Mouse (Mus musculus): ENCODE data around the gene Mrc2. TPM values are rescaled to one million over a fixed set of nuclear protein-coding genes. Genes with fewer than 3 reads are reported as not detected.

The Mrc2 gene
- polyA plus RNA-seq, 1 experiment from 2014 or later, result 8.8 TPM

DNA sequence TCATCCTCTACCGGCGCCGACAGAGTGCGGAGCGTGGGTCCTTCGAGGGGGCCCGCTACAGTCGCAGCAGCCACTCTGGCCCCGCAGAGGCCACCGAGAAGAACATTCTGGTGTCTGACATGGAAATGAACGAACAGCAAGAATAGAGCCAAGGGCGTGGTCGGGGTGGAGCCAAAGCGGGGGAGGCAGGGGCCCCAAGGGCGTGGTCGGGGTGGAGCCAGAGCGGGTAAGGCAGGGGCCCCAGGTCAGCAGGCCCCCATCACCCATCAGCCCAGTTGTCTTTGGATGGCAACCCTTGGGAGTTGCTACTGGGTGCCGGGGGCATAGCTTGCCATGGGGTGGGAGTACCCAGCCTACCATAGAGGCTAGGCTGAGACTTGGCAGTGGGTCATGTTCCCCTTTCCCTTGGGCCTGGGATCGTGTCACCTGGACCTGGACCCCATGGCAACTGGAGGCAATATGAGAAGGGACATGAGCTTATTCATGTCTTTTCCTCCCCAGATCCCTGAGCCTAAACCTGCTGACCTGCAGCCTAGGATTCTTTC, 57.4 kb downstream of the Mrc2 start:
- Histone ChIP-seq H3K9ac (ENCODE audit: low read length) (no peak overlapping the region), H3K27me3 (replicated peaks; ENCODE audit: control insufficient read depth, insufficient read depth, low read length) (no peaks in the 10 kb centered on the region), H3K4me1 (replicated peaks; ENCODE audit: control insufficient read depth, insufficient read depth, low read length) (peaks cover 12% of the 10 kb centered on the region), H3K4me3 (ENCODE audit: low read depth, low read length) (no peak overlapping the region), H3K36me3 (ENCODE audit: control insufficient read depth, insufficient read depth, low read length) (peaks cover 35% of the 10 kb centered on the region), H3K27ac (ENCODE audit: low read depth) (no peak overlapping the region), H3K9me3 (ENCODE audit: control insufficient read depth, low read length) (no peaks in the 10 kb centered on the region), H3K4me2 (ENCODE audit: low read length) (no peak overlapping the region)
- 89% methylated on average over 19 of the region's 19 CpGs for WGBS
- ATAC-seq (replicated peaks; ENCODE audit: low FRiP score, low TSS enrichment, low read depth), result no peak
- no peak for DNase-seq (ENCODE audit: low spot score)

DNA sequence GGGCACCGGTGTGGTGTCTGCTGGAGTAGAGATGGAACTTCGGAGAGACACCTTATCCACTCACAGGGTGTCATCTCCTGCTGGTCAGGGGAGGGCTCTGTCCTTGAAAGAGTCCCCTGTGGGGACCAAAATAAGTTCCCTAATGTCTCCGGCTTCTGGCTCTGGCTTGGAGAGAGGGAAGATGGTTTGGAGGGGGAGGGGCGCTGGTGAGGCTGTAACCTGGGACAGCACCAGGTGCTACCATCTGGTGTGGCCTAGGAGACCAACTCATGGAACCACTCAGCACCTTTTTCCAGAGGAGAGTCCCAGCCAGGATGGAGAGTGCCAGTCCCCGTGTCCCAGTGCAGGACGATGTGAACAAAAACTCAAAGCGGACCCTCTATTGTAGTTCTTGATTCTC, 58.2 kb downstream of the Mrc2 start:
- no peak overlapping the region for H3K4me2 ChIP-seq (ENCODE audit: low read length)
- H3K4me3 ChIP-seq (ENCODE audit: low read depth, low read length), result no peak overlapping the region
- DNase-seq (ENCODE audit: low spot score), result no peak
- H3K27me3 ChIP-seq (replicated peaks; ENCODE audit: control insufficient read depth, insufficient read depth, low read length), result no peaks in the 10 kb centered on the region
- H3K9me3 ChIP-seq (ENCODE audit: control insufficient read depth, low read length), result no peaks in the 10 kb centered on the region
- H3K36me3 ChIP-seq (ENCODE audit: control insufficient read depth, insufficient read depth, low read length), result peaks cover 35% of the 10 kb centered on the region
- no peak overlapping the region for H3K27ac ChIP-seq (ENCODE audit: low read depth)
- 88% methylated on average over 7 of the region's 7 CpGs for WGBS
- no peak overlapping the region for H3K9ac ChIP-seq (ENCODE audit: low read length)
- H3K4me1 ChIP-seq (replicated peaks; ENCODE audit: control insufficient read depth, insufficient read depth, low read length), result peaks cover 12% of the 10 kb centered on the region
- ATAC-seq (replicated peaks; ENCODE audit: low FRiP score, low TSS enrichment, low read depth), result no peak

DNA sequence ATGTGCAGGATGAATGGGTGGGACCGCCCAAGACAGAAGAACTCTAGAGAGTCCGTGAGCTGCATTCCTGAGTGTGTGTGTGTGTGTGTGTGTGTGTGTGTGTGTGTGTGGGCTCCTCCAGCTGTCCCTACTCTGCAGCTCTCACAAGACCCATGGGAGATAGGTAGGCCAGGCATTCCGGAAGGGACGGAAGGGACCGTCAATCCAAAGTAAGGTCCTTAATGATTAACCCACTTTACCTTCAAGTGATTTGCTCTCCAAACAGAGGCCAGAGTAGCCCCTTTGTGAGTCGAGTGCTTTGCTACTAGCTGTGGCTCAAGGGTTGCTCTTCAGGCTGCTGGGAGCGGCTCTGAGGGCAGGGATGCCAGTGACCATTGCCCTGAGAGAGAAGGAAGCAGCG, 59.7 kb downstream of the Mrc2 start:
- H3K9me3 ChIP-seq (ENCODE audit: control insufficient read depth, low read length), result no peaks in the 10 kb centered on the region
- H3K27me3 ChIP-seq (replicated peaks; ENCODE audit: control insufficient read depth, insufficient read depth, low read length), result no peaks in the 10 kb centered on the region
- no peak overlapping the region for H3K9ac ChIP-seq (ENCODE audit: low read length)
- H3K36me3 ChIP-seq (ENCODE audit: control insufficient read depth, insufficient read depth, low read length), result peaks cover 21% of the 10 kb centered on the region
- no peak overlapping the region for H3K4me2 ChIP-seq (ENCODE audit: low read length)
- no peak overlapping the region for H3K4me3 ChIP-seq (ENCODE audit: low read depth, low read length)
- H3K27ac ChIP-seq (ENCODE audit: low read depth), result peak overlapping the region; percentile 70
- H3K4me1 ChIP-seq (replicated peaks; ENCODE audit: control insufficient read depth, insufficient read depth, low read length), result peaks cover 12% of the 10 kb centered on the region
- 44% methylated on average over 8 of the region's 8 CpGs for WGBS
- peak; percentile 72 for ATAC-seq (replicated peaks; ENCODE audit: low FRiP score, low TSS enrichment, low read depth)
- DNase-seq (ENCODE audit: low spot score), result peak; percentile 72

DNA sequence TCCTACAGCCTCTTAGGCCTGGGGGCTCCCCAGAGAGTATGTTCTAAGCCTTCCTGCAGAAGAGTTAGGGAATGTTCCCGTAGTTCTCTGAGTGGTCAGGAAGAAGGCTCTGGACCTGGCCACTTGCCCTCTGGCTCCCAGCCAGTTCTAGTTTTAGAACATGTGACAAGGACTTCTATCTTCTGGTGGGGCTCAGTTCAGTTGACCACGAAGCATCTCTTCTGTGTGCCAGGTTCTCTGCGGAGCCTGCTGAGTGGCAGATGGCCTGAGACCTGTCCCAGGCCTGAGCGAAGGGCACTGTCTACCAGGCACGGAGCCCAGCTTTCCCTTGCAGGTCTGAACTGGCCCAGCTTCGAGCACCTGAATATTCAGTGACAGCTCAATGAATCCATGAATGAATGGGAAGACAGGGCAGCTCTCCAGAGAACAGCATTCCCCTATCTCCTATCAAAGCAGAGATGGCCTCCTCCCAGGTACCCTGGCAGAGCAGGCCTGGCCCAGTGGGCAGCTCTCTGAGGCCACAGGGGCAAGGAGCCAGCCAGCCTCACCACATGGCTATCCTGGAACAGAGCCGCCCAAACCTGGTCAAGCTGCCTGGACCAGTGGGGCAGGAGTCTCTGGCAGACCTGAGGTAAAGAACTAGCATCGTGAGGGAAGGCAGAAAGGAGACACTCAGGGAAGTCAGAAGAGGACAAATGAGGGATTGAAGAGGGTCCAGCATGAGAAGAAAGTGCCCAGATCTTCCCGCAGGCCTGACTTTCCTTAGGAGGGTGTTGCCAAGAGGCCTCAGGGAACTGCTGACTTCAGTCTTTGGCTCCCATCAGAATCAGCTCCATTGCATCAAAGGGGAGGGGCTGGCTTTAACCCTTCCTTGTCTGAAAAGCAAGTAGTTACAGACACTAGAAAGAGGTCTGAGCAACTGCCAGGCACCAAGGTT, 60.8 kb downstream of the Mrc2 start:
- ATAC-seq (replicated peaks; ENCODE audit: low FRiP score, low TSS enrichment, low read depth) (no peak), DNase-seq (ENCODE audit: low spot score) (peak; percentile 66)
- H3K9ac ChIP-seq (ENCODE audit: low read length), result no peak overlapping the region

DNA sequence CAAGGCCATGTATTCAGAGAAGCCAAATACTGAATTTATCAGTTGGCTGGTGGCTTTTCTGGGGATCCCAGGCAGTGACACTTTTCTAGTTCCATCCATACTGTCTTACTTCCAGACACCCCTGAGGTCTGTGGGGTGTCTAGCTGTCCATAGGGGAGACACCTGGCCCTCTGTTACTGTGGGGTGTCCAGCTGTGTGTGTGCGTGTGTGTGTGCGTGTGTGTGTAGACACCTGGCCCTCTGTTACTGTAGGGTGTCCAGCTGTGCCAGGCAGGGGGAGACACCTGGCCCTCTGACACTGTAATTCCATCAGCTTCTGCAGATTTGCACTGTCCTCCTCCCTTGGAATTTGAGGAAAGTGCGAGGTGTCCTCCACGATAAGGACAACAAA, 61.4 kb downstream of the Mrc2 start:
- H3K9me3 ChIP-seq (ENCODE audit: control insufficient read depth, low read length), result no peaks in the 10 kb centered on the region
- H3K36me3 ChIP-seq (ENCODE audit: control insufficient read depth, insufficient read depth, low read length), result peaks cover 11% of the 10 kb centered on the region
- DNase-seq (ENCODE audit: low spot score), result no peak
- no peaks in the 10 kb centered on the region for H3K27me3 ChIP-seq (replicated peaks; ENCODE audit: control insufficient read depth, insufficient read depth, low read length)
- no peak overlapping the region for H3K9ac ChIP-seq (ENCODE audit: low read length)
- ATAC-seq (replicated peaks; ENCODE audit: low FRiP score, low TSS enrichment, low read depth), result no peak
- H3K4me2 ChIP-seq (ENCODE audit: low read length), result no peak overlapping the region
- no peak overlapping the region for H3K4me3 ChIP-seq (ENCODE audit: low read depth, low read length)
- H3K4me1 ChIP-seq (replicated peaks; ENCODE audit: control insufficient read depth, insufficient read depth, low read length), result peaks cover 12% of the 10 kb centered on the region
- WGBS, result 83% methylated on average over 4 of the region's 4 CpGs
- no peak overlapping the region for H3K27ac ChIP-seq (ENCODE audit: low read depth)

More for the DNA sequence above, 60.8 kb downstream of the Mrc2 start:
- no peaks in the 10 kb centered on the region for H3K27me3 ChIP-seq (replicated peaks; ENCODE audit: control insufficient read depth, insufficient read depth, low read length)
- peaks cover 18% of the 10 kb centered on the region for H3K36me3 ChIP-seq (ENCODE audit: control insufficient read depth, insufficient read depth, low read length)
- H3K4me3 ChIP-seq (ENCODE audit: low read depth, low read length), result no peak overlapping the region
- H3K4me2 ChIP-seq (ENCODE audit: low read length), result 0 out of 2 replicates have a peak overlapping the region, but pooled peaks have one; percentile 7
- H3K9me3 ChIP-seq (ENCODE audit: control insufficient read depth, low read length), result no peaks in the 10 kb centered on the region
- H3K4me1 ChIP-seq (replicated peaks; ENCODE audit: control insufficient read depth, insufficient read depth, low read length), result peaks cover 12% of the 10 kb centered on the region
- peak overlapping the region; percentile 70 for H3K27ac ChIP-seq (ENCODE audit: low read depth)
- WGBS, result 44% methylated on average over 9 of the region's 9 CpGs

- Histone ChIP-seq H3K27ac (ENCODE audit: low read depth) (no peak overlapping the region), H3K4me3 (ENCODE audit: low read depth, low read length) (no peak overlapping the region), H3K27me3 (replicated peaks; ENCODE audit: control insufficient read depth, insufficient read depth, low read length) (no peaks in the 10 kb centered on the region), H3K36me3 (ENCODE audit: control insufficient read depth, insufficient read depth, low read length) (no peaks in the 10 kb centered on the region), H3K9ac (ENCODE audit: low read length) (no peak overlapping the region), H3K4me2 (ENCODE audit: low read length) (no peak overlapping the region), H3K9me3 (ENCODE audit: control insufficient read depth, low read length) (no peaks in the 10 kb centered on the region), H3K4me1 (replicated peaks; ENCODE audit: control insufficient read depth, insufficient read depth, low read length) (peaks cover 12% of the 10 kb centered on the region)
- no peak for DNase-seq (ENCODE audit: low spot score)
- 53% methylated on average over 7 of the region's 7 CpGs for WGBS
- no peak for ATAC-seq (replicated peaks; ENCODE audit: low FRiP score, low TSS enrichment, low read depth)
Observed at GRCm38 (mm10) chr11:105356301-105356700, 63.9 kb downstream of the Mrc2 start.

DNA sequence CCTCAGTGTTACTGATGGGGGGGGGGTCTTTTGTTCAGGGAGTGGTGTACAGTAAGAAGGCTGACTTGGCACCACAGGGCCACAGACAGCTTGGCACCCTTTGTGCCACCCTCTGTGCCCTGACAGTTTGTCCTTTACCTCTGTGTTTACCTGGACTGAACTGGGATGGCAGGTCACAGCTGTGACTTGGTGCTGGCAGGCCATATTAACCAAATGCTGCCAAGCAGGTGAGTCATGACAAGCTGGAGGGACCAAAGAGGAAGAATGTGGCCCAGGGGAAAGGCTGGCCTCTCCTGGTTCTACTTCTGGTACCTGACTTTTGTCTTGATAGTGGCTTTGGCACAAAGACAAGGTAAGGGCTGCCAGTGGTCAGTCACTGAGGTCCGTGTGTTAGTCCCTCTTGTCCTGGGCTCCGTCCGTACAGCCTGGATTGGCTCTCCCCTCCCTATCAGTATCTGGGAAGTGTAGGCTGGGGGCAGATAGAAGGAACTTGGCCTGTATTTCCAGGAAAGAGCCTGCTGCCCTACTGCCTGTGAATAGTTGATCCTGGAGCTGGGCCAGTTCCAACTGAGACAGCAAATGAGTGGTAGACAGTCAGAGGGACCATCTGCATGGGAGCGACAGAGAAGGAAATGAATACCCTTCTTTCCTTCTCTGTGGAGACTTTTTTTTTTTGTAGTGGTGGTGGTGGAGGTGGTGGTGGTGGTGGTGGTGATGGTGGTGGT, 69.8 kb downstream of the Mrc2 start:
- H3K4me2 ChIP-seq (ENCODE audit: low read length), result no peak overlapping the region
- H3K9me3 ChIP-seq (ENCODE audit: control insufficient read depth, low read length), result no peaks in the 10 kb centered on the region
- whole genome bisulfite sequencing, result 87% methylated on average over 4 of the region's 4 CpGs
- no peaks in the 10 kb centered on the region for H3K36me3 ChIP-seq (ENCODE audit: control insufficient read depth, insufficient read depth, low read length)
- H3K9ac ChIP-seq (ENCODE audit: low read length), result no peak overlapping the region
- DNase-seq (ENCODE audit: low spot score) (no peak), ATAC-seq (replicated peaks; ENCODE audit: low FRiP score, low TSS enrichment, low read depth) (no peak)
- H3K27ac ChIP-seq (ENCODE audit: low read depth), result no peak overlapping the region
- H3K27me3 ChIP-seq (replicated peaks; ENCODE audit: control insufficient read depth, insufficient read depth, low read length), result no peaks in the 10 kb centered on the region
- H3K4me3 ChIP-seq (ENCODE audit: low read depth, low read length), result no peak overlapping the region
- peaks cover 24% of the 10 kb centered on the region for H3K4me1 ChIP-seq (replicated peaks; ENCODE audit: control insufficient read depth, insufficient read depth, low read length)

DNA sequence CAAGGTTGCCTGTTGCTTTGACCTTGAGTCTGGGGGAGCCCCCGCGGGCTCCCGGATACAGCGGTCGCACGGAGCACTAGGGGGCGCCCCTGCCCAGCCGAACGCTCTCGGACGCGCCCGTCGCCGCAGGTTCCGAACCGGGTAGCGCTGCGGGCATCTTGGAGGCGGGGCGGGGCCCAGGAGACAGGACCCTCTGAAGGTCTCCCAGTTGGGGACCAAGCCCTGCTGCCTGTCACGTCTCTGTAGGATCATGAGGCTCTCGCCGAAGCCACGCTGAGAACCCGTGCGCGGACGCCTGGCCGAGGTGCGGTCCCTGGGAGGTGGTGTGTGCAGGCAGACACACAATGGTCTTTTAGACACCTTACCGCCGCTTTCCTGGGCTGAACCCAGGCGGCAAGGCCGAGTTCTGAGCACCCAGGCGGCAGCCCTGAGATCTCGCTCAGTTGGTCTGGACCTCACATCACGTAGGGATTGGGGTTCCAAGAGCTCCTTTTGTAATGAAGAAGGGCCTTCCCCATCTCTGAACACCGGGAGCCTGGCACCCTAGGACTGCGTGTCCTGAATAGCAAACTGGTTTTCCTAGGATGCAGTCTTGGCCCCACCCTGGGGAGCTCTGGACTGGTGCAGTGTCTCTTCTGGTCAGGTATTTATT, 70.6 kb downstream of the Mrc2 start:
- H3K9me3 ChIP-seq (ENCODE audit: control insufficient read depth, low read length), result no peaks in the 10 kb centered on the region
- no peaks in the 10 kb centered on the region for H3K27me3 ChIP-seq (replicated peaks; ENCODE audit: control insufficient read depth, insufficient read depth, low read length)
- peak overlapping the region; percentile 56 for H3K4me3 ChIP-seq (ENCODE audit: low read depth, low read length)
- peak; percentile 94 for DNase-seq (ENCODE audit: low spot score)
- H3K4me2 ChIP-seq (ENCODE audit: low read length), result peak overlapping the region; percentile 92
- H3K9ac ChIP-seq (ENCODE audit: low read length), result peak overlapping the region; percentile 60
- H3K4me1 ChIP-seq (replicated peaks; ENCODE audit: control insufficient read depth, insufficient read depth, low read length), result peaks cover 24% of the 10 kb centered on the region
- under 1% methylated on average over 40 of the region's 40 CpGs for WGBS
- no peaks in the 10 kb centered on the region for H3K36me3 ChIP-seq (ENCODE audit: control insufficient read depth, insufficient read depth, low read length)
- ATAC-seq (replicated peaks; ENCODE audit: low FRiP score, low TSS enrichment, low read depth), result peak; percentile 83
- no peak overlapping the region for H3K27ac ChIP-seq (ENCODE audit: low read depth)

All from intestine, embryonic 14.5 days (tissue).